Mouse (Mus musculus): Measurements from ENCODE around the gene Zfp579.

Zfp579 gene

GRCm38 (mm10) chr7:4963527-4963926, 32.4 kb downstream of the Zfp579 start:
- no peak for DNase-seq (ENCODE audit: low spot score in 2 of 2)

GRCm38 (mm10) chr7:4957361-4957760, 38.6 kb downstream of the Zfp579 start:
- no peak for DNase-seq (ENCODE audit: low spot score in 2 of 2)

DNA sequence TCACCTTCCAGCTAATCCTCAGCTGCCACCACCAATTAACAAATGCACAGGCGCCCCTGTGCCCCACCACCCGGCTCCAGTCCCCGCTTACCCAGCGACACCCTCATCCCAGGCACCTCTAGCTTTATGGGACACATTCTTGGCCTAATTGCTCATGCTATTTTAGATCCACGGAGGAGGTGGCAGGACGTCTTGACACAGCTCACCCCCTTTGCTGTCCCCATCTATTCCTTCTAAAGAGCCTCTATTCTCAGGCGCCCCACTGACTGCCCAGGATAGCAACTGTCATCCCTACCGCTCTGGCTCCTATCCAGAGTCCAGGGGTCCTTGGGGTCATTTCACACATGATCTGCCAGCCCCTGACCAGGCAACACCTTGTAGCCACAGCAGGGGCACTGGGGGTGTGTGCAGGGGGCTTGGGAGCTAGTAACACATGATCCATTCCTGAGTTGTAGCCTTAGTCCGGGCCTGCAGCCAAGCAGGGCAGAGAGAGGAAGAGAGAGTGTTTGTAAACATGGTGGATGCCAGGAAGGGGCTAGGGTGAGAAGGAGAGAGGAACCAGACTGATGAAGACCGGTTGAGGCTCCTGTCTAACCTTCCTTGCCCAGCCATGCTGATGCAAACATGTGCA, 42.0 kb downstream of the Zfp579 start:
- DNase-seq (ENCODE audit: low spot score in 2 of 2) = no peak

- no peak for DNase-seq (ENCODE audit: low spot score in 2 of 2)
Measured at GRCm38 (mm10) chr7:4950561-4951342, 45.2 kb downstream of the Zfp579 start.

DNA sequence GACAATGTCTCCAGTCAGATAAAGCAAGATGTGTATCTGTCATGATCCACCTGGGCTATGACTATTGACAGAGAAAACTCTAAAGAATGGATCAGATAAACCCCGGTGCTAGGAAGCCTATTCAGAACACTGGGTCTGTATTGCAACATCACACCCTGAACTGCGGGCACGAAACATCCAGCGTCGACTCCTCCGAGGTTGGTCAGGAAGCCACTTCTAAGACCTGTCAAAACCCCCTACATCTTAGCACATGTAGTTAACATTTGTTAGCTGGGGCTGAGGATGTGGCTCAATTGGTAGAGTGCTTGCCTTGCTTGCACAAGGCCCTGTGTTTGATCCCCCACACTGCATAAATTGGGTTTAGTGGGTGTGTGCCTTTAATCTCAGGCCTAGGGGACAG, 47.6 kb downstream of the Zfp579 start:
- DNase-seq (ENCODE audit: low spot score in 2 of 2) = no peak

- peak; percentile 40 to 70 for DNase-seq (ENCODE audit: low spot score in 2 of 2)
Measured at GRCm38 (mm10) chr7:4947855-4948254, 48.1 kb downstream of the Zfp579 start.

GRCm38 (mm10) chr7:4943223-4943815, 52.6 kb downstream of the Zfp579 start:
- peak; percentile 92 to 94 for DNase-seq (ENCODE audit: low spot score in 2 of 2)

DNA sequence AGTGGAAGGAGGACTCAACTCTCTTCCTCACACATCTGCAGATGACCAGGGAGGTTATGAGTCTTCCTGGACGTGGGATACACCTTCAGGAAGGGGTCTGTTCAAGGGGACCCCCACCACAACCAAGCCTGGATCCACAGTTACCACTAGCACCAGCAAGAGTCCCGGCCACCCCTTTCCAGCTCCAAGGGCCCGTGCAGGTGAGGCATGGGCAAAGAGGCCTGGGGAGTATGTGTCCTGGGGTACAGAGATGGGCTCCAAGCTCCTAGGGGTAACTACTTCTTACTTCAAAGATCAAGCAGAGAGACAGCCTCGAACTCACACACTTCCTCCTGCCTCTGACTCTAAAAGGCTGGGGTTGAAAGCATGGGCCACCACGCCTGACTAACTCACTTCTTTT, 53.3 kb downstream of the Zfp579 start:
- no peak for DNase-seq (ENCODE audit: low spot score in 2 of 2)

DNA sequence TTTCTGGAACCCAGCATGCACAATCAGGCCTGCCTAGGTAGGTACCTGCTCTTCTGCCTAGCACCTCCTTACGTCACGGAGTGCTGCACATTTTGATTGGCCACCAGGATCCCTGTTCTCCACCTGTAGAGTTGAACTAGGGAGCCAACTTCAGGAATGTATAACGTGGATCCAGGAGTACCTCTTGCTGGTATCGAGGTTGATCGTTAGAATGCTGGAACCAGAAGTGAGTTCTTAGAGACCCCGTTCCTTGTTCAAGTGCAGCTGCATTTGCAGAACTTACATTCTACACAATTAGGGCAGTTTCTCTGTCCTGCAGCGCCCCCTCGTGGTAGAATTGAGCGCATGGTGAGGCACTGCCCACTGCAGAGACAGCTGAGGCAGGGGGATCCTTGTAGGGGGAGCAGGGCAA, 55.9 kb downstream of the Zfp579 start:
- DNase-seq (ENCODE audit: low spot score in 2 of 2) = peak; percentile 70 to 81

DNA sequence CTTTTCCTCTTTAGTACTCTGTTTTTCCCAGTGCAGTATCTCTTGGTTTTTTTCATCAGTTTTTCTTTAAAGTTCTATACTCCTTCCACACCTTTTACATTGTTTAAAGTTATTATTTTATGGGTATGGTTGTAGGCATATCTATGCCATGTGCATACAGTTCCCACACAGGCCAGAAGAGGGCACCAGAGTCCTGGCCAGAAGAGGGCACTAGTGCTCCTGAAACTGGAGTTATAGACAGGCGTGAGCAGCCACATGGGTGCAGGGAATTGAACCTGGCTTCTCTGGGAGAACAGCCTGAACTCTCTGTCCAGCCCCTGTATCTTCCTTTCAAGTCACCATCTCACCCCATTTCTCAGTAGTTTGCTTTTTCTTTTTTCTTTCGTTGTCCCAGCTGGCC, 57.5 kb downstream of the Zfp579 start:
- DNase-seq (ENCODE audit: low spot score in 2 of 2) = peak; percentile 59 to 65

DNA sequence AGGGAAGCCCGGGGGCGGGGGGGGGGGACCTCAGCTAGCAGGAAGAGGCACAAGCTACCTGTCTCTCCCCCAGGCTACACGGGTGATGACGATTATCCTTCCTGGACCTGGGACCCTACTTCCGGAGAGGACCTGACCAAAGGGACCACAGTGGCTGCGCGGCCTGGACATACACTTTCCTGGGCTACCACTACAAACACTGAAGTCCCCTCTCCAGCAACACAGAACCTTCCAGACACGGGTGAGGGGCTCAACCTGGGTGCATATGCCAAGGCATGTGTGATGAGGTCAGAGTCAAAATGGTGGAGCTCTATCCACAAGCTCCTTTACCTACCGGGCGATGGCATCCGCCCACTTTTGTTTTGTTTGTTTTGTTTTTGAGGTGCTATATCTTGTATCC, 58.6 kb downstream of the Zfp579 start:
- DNase-seq (ENCODE audit: low spot score in 2 of 2) = no peak

- DNase-seq (ENCODE audit: low spot score in 2 of 2) = no peak
Measured at GRCm38 (mm10) chr7:4936832-4937231, 59.1 kb downstream of the Zfp579 start.

DNA sequence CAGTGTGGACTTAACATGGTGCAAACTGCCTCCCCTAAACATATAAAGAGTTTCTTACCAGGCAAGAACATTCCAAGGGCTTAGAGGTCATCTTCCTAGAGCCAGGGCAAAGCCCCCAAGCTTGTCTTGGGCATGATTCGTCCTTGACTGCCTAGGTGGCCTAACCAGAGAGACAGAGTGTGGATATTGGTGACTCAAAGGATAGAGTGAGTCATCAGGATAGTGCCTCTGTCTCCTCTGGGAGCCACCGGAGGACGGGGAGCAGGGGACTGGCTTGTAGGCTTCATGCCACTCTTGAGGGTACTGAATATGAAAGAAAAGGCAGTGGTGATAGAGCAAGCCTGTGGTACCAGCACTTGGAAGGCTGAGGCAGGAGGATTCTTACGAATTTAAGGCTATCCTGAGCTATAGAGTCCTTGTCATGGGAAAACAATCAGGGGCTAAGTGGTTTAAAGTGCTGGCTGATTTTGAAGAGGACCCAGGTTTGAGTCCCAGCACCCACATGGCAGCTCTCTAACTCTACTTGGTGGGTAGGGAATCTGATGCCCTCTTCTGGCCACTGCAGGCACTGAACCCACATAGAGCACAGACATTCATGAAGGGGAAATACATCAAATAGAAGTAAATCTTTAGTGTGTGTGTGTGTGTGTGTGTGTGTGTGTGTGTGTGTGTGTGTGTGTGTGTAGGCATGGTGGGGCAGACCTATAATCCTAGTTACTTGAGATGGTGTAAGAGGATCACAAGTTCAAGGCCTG, 61.6 kb downstream of the Zfp579 start:
- DNase-seq (ENCODE audit: low spot score in 2 of 2) = no peak

Data from urinary bladder, postnatal 36 days (tissue).